Mouse (Mus musculus) neural tube, embryonic 10.5 days (tissue): ENCODE measurements around the gene Edn2.

ENCODE experiments used
- DNase-seq: peaks from one replicate; pipeline ENCODE4 v3.0.0-alpha.2; 2017; ENCODE audit warnings: low spot score; ENCODE audit errors: extremely low spot score

The Edn2 gene

GRCm38 (mm10) chr4:120200551-120201266 lies 39.7 kb downstream of the Edn2 start:
- no peak for DNase-seq

GRCm38 (mm10) chr4:120204357-120204942 lies 43.4 kb downstream of the Edn2 start:
- DNase-seq, result no peak

GRCm38 (mm10) chr4:120206471-120206891 lies 45.5 kb downstream of the Edn2 start:
- no peak for DNase-seq

- no peak for DNase-seq
Measured at GRCm38 (mm10) chr4:120212080-120212479, 51.1 kb downstream of the Edn2 start.

- no peak for DNase-seq
Measured at GRCm38 (mm10) chr4:120212812-120213211, 51.8 kb downstream of the Edn2 start.

GRCm38 (mm10) chr4:120215915-120216591 lies 55.0 kb downstream of the Edn2 start:
- DNase-seq, result peak; percentile 63

GRCm38 (mm10) chr4:120216883-120217282 lies 55.9 kb downstream of the Edn2 start:
- no peak for DNase-seq
